Mouse (Mus musculus) frontal cortex, postnatal 10 days (tissue): ENCODE measurements at regions not wholly inside any gene's neighbourhood (a gene's known extent, or its start where the extent isn't known, plus 50 kb on each side); places are given as distances from the start of the nearest gene placed in this dataset.

Experiments
- DNase-seq, 2 experiments: peaks; one replicate each; pipeline ENCODE4 v3.0.0; 2022; ENCODE audit warnings: low spot score in 2 of 2, mixed read lengths in 1 of 2

DNA sequence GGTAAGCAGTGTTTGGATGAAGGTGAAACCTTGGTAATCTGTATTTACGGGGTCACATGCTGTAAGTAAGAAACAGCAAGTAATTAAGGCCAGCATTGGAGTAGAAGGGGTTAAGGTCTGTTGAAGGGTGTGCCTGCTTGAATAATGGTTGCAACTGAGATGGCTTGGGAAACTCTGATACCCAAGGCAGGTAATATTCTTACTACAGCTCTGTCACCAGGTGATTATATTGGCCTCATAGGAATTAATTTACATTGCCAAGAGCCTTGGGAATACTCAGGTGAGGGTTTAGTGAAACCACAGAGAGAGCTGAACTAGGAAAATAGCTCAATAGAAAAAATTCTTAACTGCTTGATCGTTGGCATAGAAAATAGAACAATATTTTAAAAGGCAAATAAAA, 73.8 kb upstream of the Lcorl start:
- DNase-seq: no peak

DNA sequence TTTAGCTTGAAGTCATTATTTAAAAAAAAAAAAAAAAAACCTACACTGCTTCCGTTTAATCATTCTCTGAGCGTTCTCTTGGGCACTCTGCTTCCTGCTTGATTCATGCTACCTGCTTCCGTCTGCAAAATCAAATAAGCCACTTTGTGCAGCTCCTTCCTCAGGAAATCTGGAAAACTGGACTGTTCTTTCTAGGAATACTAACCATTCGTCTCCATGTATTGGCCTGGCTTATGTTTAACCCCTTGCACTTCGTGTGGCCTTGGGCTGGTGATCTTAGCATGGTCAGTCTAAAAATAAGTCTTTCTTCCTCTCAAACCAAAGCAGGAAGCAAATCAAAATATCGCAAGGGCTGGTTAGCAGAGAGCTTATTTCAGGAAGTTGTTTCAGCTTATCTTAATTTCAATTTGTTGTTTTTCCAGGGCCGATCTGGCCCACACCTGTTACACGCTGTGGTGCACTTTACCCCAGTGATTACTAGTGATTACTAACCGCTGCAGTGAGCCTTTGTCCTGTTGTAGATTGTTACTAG, 68.5 kb upstream of the Lcorl start:
- no peak for DNase-seq

DNA sequence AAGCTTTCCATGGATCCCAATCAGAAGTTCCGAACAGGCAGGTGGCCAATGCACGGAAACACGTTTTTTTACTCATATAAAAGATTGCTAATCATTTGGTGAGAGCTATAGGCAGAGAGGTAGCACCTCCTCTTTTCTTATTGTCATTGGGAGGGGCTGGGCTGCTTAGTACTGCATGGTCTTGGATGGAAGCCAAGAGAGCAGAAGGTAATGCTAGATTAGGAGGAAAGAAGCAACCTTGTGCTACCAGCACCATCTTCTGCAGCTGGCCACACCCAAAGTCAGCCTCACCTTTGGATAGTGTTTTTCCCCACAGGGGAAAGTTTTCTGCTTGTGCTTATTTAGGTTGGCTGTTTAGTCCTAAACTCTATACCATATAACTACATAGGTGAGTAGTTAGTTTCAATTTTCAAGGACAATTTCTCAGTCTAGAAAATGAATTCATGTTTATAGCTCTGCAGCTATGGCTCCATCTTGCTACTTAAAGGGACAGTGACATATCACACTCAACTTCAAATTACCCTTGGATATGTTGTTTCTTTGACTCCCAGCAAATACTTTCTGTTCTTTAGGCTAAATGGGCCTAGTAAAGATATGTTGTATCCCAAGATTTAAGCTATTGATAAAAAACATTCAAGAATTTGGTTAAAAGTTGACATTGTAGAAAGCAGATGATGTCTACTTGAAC, 66.6 kb upstream of the Lcorl start:
- no peak for DNase-seq
